Mouse (Mus musculus) olfactory bulb, adult 2 months (tissue): ENCODE measurements around the gene Eef1b2.

Experiments used
- CTCF ChIP-seq: fragments of 200-500 bp; IDR thresholded peaks from 2 replicates; pipeline ENCODE4 v1.5.1; 2012; ENCODE audit warnings: low read depth, mild to moderate bottlenecking, low read length, moderate library complexity; ENCODE audit not compliant: insufficient read depth
- POLR2A ChIP-seq: fragments of 200-500 bp; IDR thresholded peaks from 2 replicates; pipeline ENCODE4 v1.6.1; 2012; ENCODE audit warnings: mild to moderate bottlenecking, low read depth, low read length, moderate library complexity; ENCODE audit not compliant: insufficient read depth

DNA sequence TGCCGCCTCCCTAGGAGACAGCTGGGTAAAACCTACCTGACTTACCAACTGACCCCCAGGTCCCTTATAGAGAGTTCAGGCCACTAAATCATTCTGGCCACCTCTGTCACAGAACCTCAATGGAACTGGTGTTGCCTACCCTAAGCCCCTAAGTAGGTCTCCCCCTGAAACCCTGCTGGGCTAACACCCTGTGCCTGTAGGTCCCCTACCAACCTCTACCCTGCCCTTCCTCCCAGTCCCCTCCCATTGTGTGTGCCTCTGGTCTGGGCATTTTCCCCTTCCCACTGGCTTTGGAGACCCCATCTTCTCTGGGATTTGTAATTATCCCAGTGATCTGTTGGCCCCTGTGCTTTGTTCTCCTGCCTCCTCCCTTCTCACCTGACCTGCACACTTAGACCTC is 26.8 kb downstream of the Eef1b2 start:
- TF ChIP-seq CTCF (no peak), POLR2A (no peak)
